Mouse (Mus musculus) ovary, adult 18-20 months (tissue): ENCODE results near the gene 5530401A14Rik.

Experiments used
- DNase-seq: peaks from one replicate; pipeline ENCODE4 v3.0.0; 2022; ENCODE audit warnings: low spot score, mixed read lengths

5530401A14Rik gene

DNA sequence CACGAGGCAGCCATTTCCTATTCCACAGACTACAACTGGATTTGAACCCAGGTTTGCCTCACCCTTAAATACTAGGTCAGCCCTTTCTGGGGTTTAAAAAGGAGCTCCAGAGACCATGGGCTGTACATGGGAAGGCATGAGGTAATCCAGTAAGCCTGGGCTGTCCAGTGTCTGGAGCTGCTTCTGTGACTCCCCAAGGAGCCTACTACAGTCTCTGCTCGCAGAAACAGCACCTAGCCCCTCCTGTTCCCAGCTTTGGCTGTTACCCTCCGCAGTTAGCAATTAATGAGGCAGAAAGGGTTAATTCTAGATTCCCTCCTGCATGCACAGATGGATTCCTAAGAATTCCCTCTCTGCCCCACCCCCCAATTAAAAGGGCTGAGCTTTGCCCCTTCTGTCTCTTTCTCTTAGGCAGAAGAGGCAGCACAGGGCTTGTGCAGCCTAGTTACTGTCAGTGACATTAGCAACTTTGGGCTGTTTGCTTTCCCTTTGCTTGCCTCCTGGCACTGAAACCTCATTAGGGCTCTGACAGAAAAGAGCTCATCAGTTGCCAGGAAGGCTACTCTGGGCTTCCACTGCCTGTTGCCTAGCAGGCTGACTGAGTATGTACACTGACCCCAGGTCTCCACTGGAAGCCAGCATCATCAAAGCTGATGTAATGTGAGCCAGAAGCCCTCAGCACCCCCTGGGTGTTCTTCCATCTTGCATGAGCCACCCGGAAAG, at the start of gene 5530401A14Rik:
Gene 5530401A14Rik (plus strand): TSS at position 424 of the 723 bp plus-strand sequence.
- no peak for DNase-seq

DNA sequence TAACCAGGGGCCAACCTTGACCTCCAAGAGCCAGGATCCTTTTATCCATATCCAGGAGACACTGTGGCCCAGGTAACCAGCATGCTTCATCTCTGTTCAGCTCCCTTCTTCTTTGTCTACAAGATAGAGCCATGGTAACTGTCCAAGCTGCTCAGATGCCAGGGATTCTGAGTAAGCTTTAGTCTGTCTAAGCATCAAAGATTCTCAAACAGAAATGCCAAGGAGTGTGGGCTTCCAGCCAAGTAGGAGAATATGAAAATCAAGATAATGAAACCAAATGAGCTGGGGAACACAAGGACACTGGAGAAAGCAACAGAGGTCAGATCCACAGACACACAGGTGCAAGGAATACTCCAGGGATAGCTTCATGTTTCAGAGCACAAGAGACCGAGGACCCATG, 45.7 kb upstream of the 5530401A14Rik start:
- DNase-seq: no peak

DNA sequence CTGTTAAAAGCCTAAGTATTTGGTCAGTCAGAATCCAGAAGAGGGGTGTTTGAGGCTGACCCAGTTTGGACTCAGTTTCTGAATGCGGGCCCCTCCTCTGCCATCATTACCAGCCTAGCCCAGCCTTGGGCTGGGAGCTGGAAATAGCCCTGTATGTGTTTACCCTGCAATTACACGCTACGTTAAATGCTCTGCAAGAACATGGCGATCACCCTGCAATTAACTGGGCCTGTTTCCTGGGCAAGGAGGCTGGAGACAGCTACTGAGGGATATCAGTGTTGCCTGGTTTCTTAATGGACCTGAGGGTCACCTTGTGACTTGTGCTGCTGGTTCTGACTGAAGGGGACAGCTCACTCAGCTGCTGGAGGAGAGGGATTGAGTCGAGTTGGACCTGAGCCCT, 43.9 kb upstream of the 5530401A14Rik start:
- no peak for DNase-seq

DNA sequence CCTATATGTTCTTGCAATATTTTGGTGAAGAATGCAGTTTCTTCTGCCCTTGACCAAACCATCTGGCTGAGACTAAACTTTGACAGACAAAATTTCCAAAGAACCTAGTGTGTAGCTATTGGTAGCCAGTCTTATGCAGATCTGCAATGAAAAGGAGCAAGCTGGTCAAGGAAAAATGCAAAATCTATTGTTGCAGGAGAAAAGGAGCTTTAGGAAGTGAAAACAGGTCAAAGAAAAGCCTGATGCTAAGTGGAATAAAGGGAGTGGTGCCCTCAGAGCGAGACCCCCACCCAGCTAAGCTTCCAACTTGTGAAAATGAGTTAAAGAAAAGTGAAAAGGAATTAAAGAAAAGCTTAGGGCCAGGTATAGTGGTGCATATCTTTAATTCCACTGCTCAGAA, 28.1 kb upstream of the 5530401A14Rik start:
- no peak for DNase-seq

DNA sequence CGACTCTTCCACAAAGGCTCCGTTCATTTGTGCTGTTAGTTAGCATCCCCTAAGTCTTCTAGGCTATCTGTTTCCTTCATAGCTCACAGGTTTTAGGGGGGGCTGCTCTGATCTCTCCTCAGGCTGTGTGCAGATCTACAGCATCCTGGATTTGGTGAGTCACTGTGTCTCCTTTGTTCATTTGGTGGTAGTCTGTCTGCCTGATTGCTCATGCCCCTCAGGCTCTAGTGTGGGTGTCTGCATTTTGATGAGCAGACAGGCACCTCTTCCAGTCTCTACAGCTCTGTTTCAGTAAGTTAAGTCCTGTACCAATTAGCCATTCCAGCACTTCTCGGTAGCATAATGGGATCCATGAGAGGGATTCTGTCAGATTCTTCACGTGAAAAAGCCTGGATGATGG, 22.0 kb upstream of the 5530401A14Rik start:
- DNase-seq: no peak

DNA sequence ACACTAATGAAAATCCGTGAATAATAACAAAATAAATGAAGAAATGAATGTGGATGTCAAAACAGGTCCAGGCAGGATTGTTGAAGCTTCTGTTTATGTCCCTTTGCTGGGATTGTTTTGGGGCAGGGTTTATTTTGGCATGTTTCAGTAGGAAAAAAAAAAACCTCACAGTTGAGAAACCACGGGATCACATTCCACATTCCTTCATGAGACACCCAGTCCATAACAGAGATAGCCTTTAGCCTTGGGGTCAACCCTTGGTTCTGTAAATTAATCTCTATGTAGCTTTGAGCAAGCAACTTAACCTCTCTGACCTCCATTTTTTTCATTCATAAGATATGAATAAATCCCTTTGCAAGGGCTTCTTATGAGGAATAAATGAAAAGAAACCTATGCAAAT, 19.5 kb upstream of the 5530401A14Rik start:
- DNase-seq: no peak

DNA sequence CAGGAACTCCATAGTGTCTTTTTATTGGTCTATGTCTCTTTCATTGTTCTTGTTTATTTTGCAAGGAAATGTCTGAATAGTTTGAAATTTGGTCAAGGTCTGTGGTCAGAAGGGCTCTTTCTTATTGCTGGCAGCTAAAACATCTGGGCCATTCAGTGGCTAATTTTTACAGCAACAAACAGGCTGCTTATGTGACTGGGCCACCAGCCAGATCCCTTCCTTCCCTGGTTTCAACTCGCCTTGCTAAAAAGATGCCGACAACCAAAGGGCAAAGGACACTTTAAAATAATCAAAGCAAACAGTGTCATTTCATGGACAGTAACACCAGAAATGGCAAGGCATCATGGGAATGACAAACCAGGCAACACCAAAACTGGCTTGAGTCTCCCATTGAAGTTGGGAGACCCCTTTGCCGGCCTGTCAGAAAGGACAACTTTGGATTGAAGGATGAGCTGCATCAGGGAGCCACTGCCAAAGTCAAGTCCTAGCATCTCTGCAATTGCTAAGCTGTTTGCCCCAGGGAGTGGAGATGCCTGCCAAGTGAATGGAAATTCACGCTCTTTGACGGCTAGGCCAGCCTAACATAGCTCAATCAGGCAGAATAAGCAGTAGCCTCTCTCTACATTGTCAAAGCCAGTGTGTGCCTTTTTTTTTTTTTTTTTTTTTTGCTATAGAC, 15.3 kb upstream of the 5530401A14Rik start:
- DNase-seq: peak; percentile 17

DNA sequence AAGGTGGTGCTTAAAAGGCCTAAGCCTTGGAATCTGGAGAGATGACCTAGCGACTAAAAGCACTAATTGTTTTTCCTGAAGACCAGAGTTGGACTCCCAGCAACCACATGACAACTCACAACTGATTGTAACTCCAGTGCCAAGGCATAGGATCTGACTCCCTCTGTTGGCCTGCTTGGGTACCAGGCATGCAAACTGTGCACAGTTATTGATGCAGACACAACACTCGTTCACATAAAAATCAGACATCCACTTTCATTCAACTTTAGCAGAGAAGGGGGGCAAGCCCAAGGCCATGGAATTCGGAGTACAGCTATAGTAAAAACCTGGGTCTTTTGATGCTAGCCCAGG, 14.8 kb upstream of the 5530401A14Rik start:
- no peak for DNase-seq

DNA sequence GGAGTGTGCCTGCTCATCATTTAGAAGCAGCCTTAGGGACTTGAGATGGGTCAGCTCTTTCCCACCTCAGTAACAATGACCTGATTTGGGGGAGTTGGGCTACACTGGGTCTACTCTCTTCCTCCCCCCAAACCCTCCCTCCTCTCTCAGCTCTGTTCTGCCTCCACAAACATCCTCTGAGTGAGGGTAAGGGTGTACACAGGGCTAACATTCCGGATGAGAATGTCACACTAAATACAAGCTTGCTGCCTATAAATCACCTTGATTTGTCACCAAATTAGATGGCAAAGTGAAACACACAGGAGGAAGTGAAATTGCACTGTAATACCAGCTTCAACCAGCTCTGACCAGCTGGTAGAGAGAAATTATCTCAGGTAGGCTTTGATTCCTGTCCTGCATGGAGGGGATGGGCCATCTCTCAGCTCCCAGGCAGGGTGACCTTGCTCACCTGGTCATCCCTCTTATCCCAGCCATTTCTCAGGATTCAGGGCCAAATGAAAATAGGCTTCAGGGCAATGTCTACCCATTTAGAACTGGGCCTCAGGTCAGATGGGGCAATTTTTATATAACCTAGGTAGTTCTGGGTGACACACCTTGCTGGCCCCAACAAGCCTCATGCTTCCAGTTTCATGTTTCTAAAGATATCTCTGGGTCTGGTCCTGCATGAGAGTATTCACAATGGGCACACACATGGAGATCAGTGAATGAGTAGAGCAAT, 12.5 kb upstream of the 5530401A14Rik start:
- DNase-seq: no peak

DNA sequence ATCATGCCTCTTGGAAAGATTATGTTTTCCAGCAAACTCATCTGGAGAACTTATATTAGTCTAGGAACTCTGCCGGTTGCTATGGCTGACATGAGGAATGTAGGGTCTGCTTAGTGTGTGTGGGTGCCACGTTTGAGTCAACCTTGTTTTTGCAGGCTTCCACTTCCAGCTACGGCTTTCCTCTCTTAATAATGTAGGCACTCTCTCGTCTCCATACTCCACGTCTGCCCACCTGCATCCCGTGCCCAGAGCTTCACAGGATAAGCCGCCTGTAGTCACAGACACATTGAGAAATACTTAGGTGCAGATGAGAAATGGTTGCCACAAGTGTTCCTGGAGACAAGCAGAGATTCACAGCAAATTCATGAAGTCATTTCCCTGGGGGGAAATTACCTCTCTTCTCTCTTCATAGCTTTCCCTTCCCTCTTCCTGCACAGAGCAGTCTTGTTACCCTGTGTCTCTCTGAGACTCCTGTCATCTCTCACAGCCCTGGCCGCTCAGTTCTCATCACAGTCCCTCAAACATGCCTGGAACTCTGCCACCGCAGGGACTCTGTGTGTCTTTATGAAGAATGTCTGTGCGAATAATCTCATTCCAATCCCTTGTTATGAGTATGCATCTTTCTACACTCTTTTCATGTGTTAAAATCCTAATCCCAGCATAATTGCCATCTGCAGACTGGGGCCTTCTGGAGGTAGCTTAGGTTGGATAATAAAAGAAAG, 5.3 kb downstream of the 5530401A14Rik start:
- no peak for DNase-seq

DNA sequence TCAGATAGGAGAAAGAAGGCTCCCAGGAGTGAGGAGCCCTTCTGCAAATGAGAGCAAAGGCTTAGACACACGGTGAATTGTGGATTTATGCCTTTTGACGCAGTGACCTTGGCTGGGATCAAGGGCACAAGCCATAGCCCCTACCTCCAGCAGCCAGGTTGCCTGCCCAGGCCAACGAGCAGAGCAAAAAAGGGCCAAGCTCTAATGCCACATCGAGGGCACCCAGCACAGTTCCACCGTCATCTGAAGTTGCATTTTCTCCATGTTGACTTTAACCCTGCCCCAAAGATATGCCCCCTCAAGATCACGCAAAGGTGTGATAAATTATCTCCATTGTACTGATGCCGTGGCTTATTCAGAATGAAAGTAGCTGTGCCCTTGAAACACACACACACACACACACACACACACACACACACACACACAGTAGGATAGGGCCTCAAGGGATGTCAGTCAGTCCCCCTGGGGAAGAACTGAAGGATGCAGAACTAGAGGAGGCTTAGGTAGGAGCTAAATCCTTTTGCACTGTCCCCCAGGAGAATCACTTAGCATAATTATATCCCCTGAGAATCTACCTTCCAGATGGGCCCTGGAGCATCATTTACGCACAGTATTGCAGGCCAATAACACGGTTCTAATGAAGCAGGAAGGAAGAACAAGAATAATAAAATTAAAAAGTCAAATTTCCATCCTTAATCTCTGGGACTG, 11.2 kb downstream of the 5530401A14Rik start:
- DNase-seq: no peak

DNA sequence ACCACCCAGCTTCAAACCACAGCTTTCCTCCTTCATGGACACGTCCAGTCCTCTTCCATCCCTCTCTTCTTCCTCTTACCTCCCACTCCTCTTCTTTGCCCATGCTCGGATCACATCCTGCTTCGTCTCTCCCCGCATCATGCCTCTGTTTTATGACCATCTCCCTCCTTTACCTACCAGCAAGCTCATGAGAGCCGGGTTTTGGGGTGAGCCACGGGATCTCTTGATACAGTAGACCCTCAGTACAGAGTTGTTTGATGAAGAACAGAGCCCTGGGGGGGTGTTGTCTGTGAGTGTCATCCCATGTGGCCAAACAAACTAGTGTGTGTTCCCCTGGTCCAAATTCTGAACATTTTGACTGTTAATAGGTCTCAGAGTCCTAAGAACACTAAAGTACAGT, 36.0 kb downstream of the 5530401A14Rik start:
- DNase-seq: no peak

DNA sequence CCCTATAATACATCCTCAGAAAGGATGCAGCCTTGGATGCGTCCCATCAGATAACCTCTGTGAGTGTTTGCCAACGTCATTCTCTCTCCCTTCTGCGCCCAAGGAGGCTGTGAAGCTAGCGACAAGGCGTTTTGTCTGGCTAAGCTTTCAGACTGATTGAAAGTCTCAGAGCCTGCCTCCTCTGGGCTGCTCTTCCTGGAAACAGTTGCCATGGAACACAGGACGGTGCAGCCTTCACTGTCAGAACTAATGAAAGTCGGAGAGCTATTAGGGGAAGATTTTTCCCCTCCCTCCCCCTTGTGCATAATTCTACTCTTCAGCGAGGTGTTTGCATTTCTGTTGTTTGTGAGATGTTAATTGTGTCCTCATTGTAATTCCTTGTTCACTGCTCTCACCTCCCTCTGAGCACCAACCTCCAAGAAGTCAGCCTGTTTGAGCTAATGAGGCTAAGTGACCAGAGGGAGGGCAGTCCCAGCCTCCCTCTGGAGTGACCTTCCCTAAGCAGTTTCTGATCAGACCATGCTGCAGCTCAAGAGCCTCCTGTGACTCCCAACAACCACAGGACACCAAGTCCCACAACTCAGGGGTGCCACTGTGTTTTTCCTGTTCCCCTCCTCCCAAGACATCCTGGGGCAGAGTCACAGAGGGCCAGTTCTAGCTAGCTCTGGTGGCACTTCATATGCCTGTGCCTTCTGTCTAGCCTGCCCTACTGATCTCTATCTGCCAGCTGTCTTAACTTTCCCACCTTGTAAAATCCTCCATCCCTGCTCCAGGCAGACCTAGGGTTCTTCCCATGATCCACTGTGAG, 37.3 kb downstream of the 5530401A14Rik start:
- DNase-seq: no peak

DNA sequence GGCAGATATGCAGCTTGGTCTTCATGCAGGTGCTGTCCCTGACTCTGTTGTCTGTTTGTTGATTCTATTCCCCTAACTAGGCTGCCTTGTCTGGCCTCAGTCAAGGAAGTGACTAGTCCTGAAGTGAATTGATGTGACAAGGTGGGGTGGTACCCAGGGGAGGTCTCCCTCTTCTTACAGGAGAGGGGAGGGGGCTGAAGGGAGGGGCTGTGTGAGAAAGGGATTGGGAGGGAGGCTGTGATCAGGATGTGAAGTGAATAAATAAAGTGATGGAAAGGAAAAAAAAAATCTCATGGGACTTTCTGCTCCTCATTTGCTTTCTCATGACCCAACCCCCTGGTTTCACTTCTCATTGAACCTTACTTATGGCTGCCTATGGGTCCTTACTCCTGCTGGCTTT, 41.8 kb downstream of the 5530401A14Rik start:
- no peak for DNase-seq

DNA sequence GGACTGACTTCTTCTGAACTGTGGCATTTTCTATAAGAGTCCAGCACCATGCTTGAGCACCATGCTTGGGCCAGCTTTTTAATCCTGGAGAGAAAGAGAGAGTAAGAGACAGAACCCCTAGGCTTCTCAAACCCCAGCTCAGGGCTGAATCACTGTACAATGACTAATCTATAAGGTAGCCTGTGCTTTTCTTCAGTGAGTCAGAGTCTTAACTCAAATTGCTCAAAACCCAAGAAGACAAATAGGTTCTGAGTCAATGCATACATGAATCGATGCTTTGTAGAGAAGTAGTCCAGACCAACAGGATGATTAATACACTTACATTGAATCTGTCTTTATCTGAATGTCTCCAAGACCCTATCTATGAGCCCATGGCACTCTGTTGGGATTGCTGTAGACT, 48.3 kb downstream of the 5530401A14Rik start:
- no peak for DNase-seq

DNA sequence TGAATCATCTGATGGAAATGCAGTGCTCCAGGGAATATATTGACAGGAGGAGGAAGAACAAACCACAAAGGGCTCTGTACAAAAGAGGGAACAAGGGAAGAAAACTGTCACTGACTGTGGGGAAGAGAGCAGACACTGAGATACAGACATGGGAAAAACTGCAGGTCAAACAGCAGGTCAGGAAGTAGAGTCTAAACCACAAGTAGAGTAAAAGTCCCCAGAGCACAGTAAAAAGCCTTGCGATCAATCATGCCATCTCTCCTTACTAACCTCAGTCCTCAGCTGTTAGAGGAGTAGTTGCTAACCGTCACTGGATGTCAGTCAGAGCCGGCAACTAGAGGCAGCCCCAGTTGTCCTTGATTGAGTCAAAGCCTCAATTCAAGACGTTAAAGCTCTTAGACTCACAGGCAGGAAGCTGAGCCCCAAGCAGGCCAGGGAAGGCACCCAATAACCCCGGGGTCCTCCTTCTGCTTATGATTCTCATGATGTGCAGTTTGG, 49.0 kb downstream of the 5530401A14Rik start:
- no peak for DNase-seq

DNA sequence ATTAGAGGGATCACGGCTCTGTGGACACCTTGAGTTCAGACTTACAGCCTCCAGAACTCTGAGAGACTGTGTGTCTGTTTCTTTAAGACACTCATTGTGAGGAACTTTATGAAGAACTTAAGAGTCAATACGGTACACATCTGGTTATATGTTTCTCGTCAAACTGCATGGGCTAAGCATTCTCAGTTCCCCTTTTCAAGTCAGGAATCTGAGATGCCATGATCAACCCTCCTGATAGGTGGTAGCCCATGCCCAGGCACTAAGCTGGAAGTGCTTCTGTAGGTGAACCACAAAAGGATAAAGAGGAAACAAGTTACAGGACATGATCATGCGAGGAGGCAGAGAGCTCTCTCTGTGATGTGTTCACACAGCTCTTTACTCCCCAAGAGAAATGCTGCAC, 52.6 kb downstream of the 5530401A14Rik start:
- DNase-seq: no peak

DNA sequence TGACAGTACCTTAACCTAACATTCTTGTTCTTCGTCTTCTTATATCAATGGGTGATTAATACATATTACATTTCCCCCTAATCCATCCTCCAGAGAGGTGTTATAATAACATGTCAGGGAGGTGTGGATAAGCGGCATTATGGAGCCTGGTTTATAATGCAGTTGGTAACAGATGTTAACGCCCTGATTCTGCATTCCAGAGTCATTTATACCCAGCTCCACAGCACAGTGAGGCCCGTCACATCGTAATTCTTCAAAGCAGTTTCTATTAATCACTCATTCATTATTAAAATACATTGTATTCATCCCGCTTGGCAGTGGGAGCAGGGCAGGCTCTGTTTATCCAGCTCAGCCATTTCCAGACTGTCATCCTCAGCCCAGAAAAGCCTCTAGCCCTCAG, 55.0 kb downstream of the 5530401A14Rik start:
- no peak for DNase-seq

DNA sequence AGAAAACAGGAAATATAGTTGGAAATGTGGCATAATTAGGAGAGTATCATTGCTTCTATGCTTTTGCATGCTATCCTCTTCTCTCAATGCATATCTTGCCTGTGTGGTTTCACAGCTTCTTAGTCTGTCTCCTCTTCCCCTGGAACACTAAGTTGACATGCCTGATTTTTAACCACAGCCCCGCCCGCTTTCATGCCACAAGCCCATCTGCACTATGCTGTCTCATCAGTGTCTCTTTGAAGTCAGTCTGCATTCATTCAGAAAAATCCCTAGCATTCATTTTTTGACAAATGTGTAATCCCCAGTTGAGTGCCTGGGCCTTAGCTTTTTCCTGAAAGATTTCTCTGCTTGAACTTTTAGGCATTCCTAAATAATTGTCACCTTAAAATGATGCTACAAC, 62.6 kb downstream of the 5530401A14Rik start:
- no peak for DNase-seq

DNA sequence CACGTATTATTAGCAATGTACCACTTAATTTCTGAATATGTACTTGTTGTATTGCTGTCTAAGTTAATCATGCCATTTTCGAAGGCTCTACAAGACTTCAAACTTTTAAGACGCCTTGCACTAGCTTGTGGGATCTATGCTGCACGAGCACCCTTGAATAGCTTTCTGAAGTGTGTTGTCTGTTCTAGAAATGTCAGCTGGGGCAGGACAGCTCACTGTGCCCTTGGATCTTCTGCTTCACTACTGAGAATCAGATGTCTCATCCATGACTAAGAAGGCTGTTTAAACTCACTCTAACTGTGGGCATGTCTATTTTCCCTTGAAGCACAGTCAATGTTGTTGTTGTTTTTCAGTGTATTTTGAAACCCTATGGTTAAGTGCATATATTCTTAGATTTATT, 63.2 kb downstream of the 5530401A14Rik start:
- DNase-seq: no peak

DNA sequence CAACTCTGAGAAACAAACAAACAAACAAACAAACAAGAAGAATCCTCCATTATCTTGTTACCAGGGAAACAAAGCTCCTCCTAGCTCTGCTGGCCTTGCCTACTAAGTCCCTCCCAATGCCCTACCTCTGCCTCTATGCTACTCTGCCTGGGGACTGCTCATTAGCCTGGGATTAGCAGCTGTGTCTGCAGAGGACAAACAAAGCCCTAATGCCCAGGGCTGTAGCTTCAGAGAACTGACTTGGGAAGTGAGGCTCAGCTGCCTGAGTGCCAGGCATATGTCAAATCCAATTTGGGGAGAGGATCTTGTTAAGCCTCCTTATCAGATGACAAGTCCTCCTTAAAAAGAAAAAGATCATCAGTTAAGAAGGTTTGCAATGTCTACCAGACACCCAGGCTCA, 65.9 kb downstream of the 5530401A14Rik start:
- no peak for DNase-seq
